Mouse (Mus musculus) hematopoietic stem cell, adult 5-6 weeks (primary cell): ENCODE measurements at regions not wholly inside any gene's neighbourhood (a gene's known extent, or its start where the extent isn't known, plus 50 kb on each side); places are given as distances from the start of the nearest gene placed in this dataset.

Source experiments
- ATAC-seq, 2 experiments: fragments of 125-278 bp in 1 of 2; replicated peaks in 1 of 2; 2 replicates each; pipeline ENCODE4 v1.8.0; 2016 to 2017; ENCODE audit warnings: inconsistent platforms in 2 of 2, mild to moderate bottlenecking in 2 of 2, moderate number of reproducible peaks in 2 of 2, low read depth in 1 of 2, moderate TSS enrichment in 1 of 2; ENCODE audit not compliant: low FRiP score in 2 of 2, poor library complexity in 2 of 2, severe bottlenecking in 2 of 2, insufficient read depth in 1 of 2, low TSS enrichment in 1 of 2

DNA sequence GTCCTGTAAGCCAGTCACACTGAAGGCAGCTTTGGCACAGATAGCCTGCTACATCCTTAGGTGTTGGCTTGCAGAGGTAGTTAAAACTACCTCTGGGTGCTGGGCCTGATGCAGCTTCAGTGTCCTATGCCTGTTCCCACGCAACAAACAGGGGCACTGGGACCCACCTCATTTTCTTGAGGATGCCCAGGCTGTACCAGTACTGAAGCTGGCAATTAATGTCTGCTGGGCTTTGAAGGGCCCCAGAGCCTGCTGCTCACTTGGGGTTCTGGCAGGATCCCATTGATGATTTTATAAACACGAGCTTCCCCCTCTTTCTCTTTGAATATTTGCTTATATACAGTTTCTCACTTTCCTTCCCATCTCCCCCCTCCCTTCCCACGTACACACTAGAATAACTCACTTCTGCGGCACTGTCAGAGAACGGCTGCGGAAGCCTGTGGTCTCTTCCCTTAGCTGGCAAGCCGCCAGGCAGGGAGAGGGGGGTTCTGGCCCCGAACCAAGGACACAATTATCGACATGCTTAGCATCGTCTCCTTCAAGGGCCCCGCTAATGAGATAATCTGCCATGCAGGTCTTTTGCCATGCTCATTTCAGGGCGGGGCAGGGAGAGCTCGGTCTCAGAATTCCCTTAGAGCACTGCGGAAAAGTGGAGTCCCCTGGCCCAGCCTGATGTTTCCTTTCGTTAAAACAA lies 182.9 kb downstream of the Abhd5 start:
- no peak for ATAC-seq

DNA sequence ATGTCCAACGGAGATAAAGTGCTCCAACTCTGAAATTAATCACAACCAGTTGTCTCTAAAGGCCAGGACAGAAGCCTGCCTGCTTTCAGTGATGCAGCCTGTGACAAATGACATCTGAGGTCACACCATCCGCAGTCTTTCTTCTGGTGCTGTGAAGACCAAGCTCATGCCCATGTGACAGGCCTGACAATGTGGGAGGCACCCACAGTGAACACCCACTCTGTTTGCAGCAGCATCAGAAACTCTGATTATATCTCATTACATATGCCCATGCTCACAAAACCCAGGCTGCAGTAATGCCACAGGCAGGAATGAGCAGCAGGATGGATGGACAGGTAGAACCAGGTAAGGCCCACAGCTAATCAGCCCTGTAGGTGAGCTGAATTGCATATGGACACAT lies 183.6 kb downstream of the Abhd5 start:
- no peak for ATAC-seq

DNA sequence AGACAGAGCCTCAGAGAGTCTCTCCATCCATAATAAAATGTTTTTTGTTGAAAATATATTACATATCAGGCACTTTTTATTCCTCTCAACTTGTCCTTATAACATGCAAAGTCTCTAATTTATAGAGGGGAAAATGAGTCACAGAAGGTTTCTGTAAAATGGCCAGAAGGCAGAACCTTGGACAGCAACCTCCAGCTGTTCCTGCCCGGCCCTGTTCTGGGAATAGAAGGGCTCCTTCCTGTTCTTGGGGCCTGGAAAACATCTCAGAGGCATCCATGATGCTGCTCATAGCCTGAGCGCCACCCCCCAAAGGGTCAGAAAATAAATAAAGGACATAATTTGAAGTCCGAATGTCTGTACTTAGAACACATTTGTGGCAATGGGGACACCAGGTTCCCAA lies 188.7 kb downstream of the Abhd5 start:
- ATAC-seq, result no peak

DNA sequence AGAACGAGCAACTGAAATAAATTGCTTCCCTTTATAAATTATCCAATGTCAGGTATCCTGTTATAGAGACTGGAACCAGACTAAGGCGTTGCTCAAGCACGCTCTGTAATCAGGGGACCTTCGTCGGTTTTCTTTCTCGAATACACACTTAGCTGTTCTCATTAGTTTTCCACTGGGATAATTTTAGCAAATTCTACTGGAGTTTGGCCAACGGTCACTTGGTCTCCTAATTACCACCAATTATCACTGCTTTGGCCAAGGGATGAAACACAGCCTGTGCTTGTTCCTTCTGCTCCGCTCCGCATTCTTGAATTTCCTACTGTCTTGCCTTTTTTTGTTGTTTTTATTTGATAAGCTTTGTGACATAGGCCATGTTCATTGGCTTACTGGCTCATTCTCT lies 191.1 kb upstream of the Topaz1 start:
- no peak for ATAC-seq

DNA sequence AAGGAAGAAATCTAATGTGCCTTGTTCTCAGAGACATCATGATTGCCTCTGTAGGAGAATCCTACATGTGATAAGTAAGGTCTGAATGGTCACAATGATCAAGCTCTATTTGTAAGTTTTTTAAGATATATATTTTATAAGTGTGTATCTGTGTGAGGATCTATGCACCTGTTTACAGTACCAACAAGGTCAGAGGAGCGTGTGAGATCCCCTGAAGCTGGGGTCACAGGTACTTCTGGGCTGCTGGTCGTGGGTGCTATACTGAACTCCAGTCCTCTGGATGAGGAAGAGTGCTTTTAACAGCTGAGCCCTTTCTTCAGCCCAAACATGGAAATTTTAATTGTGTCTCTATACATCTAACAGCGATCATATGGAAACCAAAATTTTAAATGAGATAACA lies 181.1 kb upstream of the Topaz1 start:
- ATAC-seq, result no peak

DNA sequence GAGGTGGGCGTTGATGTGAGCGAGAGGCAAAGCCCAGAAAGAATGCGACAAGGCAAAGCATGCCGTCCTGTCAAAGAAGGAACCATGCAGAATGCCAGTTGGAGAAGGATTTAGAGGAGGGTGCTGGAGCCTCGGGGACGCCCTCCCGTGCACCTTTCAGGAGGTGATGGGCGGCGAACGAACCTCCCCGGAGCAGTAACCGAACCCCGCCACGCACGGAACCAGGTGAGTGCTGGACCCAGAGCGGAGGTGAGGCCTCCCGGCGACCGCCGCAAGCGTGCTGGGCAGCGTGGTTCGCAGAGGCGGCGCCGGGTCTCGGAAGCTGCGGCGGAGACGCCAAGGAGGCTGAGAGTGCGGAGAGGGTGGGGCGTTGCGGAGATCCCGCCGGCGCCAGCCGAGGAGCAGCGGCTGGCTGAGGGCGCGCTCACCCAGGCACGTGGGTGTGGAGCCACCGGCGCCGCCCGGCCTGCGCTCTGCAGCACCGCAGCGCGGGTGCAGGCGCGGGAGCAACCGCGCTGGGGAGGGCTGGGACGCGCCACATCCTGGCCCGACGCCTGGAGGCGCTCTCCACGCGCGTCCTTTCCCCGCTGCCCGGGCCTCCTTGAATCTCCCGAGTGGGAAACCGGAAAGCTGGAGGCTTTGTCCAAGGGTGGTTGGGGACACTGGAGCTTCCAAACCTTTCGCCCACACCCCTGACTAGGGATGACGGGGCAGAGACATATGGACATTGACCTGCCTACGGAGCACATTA lies 178.3 kb upstream of the Topaz1 start:
- ATAC-seq, result no peak

DNA sequence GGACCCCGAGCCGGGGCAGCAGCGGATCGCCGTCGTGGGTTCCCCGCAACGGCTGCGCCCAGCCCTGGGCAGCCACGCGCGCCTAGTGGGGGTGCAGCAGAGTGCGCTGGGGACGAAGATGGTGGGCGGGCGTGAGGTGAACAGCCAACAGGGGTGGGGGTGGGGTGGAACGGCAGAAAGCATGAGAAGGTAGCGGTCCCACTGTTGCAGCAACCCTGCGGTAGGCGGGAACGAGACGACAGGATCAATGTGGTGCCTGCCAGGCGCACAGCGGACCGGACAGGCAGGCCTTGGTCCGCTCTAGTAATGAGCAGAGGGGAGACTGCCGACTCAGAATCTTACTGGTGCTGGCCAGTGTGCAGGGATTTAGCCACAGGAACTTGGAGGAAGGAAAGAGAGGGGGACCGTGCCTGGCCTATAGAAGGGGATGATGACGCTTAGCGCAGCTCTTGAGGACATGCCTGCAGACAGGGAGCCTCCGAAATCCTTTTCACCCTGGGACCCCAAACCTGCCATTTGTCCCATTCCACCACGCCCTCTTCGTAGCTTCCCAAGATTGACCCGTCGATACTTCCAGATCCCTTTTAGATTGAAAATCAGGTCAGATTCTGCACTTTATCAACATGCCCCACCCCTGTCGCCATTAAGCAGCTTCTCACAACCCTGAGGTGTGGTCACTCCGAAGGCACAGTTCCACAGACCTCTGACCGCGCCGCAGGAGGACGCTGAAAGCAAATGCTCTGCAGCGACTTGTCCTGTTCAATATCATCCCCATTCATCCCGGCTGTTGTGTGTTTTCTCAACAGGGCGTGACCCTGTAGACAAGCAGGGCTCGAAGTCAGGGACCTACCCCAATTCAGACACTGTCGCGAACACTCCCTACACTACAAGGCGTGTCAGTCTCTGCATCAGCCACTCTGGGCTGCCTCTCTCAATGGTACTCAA lies 177.4 kb upstream of the Topaz1 start:
- ATAC-seq, result no peak

DNA sequence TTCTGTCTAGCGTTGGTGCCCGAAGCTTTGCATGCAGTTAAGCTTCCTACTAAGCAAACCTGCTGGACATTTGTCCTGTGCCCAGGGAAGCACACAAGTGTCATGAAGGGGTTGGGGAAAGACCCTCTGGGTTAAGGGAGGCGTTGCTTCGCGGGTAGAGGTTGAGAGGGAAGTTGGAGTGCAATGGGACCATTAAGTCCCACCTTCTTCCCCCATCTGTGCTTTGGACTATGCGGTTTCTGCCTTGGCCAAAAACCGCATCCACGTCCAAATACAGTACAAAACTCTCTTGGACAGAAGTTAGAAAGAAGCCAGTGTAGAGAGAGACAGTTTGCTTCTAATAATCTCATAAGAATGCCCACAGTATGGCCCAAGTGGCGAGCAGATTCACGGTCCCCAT lies 176.1 kb upstream of the Topaz1 start:
- ATAC-seq, result no peak

DNA sequence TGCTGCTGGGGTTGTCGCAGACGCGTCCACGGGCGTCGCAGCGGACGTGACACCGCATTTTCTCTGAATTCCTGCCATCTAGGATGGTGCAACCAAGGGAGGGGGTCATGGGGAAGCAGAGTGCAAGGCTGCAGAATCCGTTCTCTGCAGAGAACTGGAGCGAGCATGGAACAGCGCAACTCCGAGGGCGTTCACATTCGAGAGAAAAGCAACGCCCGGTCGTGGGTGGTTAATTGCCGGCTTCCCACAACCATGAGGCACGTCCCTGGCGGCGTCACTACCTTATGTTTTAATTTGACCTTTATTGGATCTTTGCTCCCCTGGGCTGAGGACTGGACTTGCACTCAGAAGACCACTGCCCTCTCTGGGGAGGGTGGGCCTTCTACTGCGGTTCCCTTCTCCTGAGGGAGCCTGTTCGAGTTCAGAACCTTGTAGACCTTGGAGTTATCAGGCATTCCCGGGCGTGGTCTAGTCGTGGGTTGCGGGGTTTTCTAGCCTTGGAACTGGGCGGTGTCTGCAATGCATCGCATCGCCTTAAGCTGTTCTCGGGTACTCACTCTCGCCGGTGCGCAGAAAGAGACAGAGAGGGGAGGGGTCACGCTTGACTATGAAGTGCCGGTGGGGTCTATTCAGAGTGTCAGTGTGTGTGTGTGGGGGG lies 175.6 kb upstream of the Topaz1 start:
- peak in 1 of 2 experiments; percentile 47; a peak in 2 of 4 replicates for ATAC-seq

DNA sequence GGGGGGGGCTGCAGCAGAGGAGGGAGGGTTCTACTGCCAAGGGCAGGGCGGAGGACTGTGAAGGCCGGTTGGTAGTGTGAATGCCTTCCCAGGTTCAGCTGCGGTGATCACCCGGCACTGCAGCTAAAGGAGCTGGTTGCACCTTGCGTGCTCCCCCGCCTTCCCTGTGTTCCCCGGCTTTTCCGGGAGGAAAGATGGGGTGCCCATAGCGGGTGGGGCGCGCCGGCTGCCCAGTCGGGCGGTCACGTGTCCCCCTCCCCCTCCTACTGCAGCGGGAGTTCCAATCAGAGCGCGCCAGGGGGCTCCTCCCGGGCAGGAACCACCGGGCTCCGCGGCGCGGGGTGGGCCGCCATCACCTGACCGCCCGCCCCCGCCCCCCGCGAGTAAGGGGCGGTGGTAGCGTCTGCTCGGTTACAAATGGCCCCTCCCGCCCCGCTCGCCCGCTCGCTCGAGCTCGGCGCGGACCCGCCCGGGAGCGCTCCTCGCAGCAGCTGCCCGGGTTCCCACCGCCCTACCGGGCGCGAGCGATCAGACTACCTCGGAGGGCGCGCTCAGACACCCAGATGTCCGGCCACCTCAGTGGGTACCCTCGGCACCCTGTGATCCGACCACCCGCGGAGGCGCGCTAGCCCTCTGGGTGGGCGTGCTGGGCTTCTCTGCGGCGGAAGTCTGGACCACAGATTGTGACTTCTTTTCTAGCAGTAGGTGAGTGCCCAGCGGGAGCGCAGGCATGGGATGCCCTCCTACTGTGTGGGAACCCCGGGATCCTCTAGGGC lies 174.9 kb upstream of the Topaz1 start:
- 0 out of 4 replicates have a peak, but pooled peaks have one; percentile 10 to 24 for ATAC-seq

DNA sequence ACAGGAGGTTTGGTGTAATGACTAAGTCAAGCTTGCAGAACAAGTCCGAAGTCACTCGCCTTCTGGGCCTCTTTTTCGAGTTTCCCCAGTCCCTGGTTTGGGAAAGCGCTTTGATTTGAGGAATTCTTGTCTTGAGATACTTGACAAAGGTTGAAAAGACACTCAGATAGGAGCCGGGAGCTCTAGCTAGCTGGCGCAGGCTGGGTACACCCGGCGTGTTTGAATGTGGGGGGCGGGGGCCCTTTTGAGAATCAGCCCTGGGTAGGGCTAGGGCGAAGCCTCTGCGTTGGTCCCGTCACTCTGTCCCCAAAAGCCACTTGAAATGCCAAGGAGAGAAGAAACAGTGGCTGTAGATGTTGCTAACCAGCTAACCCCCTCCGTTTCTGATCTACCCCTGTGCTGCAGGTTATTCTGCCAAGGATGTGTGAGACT lies 174.3 kb upstream of the Topaz1 start:
- no peak for ATAC-seq

DNA sequence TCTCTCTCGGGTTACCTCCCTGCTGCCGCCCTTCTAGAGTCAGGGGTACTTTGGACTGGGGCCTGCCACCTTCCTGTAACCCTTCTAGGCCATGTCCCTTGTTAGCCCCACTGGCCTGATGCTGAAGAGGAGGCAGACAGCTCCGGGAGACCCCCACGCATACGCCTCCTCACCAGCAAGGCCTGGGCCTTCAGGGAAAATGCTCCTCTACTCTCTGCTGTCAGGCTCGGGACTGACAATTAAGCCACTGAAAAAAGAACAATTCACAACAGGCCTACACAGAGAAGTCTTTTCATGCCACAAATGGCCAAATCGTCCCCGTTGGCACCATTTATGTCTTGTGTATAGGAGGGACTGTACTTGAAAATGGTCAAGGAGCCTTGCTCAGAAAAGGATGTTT lies 161.9 kb upstream of the Topaz1 start:
- ATAC-seq, result no peak

DNA sequence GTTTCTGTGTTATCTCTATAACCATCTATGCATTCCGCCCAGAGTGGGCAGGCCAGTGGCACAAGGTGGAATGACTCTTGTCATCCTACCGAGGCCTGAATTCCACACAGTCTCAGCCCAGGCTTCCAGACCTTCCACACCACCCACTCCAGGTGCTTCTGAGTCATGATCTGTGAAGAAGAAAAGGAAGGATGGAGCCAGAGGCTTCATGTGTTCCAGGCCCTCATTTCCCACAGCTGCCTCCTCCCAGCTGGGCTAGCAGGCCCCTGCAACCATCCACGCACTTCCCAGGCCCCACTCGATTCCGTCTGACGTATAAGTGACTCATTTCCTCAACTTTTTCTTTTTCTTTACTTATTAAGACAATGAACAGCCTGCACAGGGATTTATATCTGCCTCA lies 160.7 kb upstream of the Topaz1 start:
- ATAC-seq, result no peak

DNA sequence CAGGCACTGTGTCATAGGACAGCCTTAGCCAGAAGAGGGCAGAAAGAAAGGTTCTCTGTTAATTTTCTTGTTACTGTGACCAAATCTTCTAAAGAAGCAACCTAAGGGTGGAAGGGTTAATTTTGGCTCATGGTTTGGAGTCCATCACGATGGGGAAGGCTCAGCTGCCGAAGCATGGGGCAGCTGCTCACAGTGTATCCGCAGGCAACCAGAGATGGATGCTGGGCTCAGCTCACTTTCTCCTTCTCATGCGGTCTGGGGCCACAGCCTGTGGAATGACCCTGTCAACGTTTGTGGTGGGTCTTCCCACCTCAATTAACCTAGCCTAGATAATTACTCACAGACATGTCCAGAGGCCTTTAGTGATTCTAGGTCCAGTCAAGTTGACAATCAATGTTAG lies 160.2 kb upstream of the Topaz1 start:
- ATAC-seq, result no peak

DNA sequence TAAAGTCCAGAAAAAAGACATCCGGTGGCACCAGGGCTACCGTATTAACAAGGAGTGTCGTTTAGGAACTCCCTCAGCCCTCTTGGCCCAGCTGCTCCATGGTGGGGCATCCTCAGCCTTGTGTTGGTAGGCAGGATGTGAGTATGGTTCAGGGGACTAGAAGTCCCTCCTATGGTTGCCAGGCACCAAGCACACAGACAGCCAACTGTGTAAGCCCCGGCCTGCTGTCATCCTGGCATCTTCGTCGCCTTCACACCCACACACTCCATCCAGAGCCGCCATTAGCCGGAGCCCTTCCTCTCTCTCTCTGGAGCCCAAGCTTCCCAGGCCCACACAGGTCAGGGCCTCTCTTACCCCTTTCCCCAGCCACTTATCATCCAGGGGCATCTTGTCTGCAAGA lies 158.9 kb upstream of the Topaz1 start:
- no peak for ATAC-seq

DNA sequence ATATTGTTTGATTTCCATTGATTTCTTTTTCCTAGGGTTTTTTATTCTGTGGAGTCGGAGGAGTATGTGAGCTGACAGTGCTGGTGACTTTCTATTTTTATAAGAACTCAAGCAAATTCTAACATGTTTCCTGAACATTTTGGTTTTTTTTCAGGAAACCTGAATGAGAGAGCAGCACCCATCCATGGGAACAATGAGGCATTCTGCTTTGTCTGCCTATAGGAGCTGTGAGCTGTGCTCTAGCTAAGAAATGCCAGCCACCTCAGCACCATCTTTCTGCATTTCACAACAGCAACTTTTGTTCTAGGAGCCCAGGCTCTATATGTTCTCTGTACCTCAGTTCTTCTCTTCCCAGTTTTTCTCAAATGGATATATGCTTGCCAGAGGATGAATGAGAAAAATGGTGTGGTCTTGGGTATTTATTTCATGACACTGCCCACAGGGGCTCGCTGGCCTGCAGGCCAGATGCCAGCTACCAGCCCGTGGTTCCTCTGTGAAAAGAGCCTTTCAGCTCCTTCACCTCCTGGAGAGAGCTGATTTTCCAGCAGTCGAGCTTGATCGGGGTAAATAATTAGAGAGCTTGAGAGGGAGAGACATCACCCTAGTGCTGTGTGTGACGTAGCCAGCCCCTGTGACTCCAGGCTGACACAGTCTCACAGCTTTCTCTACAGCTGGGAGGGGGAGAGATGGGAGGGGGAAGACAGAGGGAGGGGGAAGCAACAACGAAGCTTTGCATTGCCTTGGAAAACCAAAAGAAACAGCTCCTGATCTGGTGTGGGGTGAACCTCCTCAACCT lies 154.1 kb upstream of the Topaz1 start:
- ATAC-seq, result no peak
